Mouse (Mus musculus): ENCODE measurements around the gene Gm20388. TPM values are rescaled to one million over a fixed set of nuclear protein-coding genes. Genes with fewer than 3 reads are reported as not detected.

The Gm20388 gene
- total RNA-seq, 4 experiments from 2014 or later, result 0.17 to 15.1 (median 6.6) TPM

- no peak for DNase-seq (ENCODE audit: low spot score in 2 of 2)
These were observed 3977.3 kb downstream of the Gm20388 start for GRCm38 (mm10) chr8:123887956-123888355.

GRCm38 (mm10) chr8:123889797-123890196 is 3979.2 kb downstream of the Gm20388 start:
- DNase-seq (ENCODE audit: low spot score in 2 of 2), result no peak

GRCm38 (mm10) chr8:123891271-123891670 is 3980.6 kb downstream of the Gm20388 start:
- no peak for DNase-seq (ENCODE audit: low spot score in 2 of 2)

DNA sequence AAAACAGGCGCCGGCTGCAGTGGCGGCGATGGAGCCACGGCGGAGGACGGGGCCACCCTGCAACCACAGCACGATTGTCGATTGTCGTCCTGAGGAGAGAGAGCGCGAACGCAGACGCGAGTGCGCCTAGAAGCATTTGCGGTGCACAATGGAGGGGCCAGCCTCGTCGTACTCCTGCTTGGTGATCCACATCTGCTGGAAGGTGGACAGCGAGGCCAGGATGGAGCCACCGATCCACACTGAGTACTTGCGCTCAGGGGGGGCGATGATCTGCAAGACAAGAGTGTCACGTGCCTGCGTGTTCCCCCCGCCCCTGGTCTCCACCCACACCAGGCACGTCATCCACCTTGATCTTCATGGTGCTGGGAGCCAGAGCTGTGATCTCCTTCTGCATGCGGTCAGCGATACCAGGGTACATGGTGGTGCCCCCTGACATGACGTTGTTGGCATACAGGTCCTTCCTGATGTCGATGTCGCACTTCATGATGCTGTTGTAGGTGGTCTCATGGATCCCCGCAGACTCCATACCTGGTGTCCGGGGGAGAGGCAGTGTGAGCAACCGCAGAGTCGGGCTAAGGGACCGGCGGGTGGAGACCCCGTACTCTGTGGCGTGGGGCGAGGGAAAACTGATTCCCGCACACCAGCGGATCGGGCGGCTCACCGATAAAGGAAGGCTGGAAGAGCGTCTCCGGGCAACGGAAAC is 3981.4 kb downstream of the Gm20388 start:
- peak; percentile 80 to 82 for DNase-seq (ENCODE audit: low spot score in 2 of 2)

GRCm38 (mm10) chr8:123892586-123893155 is 3982.0 kb downstream of the Gm20388 start:
- DNase-seq (ENCODE audit: low spot score in 2 of 2), result no peak

DNA sequence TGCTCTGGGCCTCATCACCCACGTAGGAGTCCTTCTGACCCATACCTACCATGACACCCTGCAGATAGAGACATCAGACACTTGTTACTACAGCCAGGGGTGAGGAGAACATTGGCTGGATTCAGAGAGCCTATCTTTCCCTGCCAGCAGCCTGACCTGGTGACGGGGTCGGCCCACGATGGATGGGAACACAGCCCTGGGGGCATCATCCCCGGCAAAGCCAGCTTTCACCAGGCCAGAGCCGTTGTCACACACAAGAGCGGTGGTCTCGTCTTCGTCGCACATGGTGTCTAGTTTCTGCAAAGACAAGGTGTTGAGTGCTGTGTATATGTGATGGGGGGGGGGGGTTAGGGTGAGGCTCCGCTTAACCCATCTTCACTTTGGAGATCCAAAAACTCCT is 3982.8 kb downstream of the Gm20388 start:
- DNase-seq (ENCODE audit: low spot score in 2 of 2), result no peak

- DNase-seq (ENCODE audit: low spot score in 2 of 2), result no peak
These were observed 3984.0 kb downstream of the Gm20388 start, which contains the start of gene Acta1 for GRCm38 (mm10) chr8:123894502-123895097. TSS of gene Acta1 (minus strand) at chr8:123894751.

DNA sequence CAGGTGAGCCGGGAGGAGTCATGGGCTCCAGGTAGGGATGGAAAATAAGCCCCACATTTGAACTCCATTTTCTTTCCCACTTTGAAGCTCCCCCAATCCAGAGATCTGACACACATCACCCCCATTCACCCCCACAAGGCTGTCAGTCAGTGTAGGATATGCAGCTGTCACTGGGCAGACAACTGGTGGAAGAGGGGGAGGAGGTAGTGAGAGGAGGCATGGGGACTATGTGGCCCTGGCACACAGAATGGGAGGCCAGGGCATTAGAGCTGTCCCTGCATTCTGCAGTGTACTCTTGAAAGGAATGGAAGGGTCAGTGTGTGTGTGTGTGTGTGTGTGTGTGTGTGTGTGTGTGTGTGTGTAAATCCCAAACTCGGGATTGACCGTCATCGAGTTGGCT is 3984.6 kb downstream of the Gm20388 start:
- no peak for DNase-seq (ENCODE audit: low spot score in 2 of 2)

GRCm38 (mm10) chr8:123895680-123896365 is 3985.2 kb downstream of the Gm20388 start:
- no peak for DNase-seq (ENCODE audit: low spot score in 2 of 2)

DNA sequence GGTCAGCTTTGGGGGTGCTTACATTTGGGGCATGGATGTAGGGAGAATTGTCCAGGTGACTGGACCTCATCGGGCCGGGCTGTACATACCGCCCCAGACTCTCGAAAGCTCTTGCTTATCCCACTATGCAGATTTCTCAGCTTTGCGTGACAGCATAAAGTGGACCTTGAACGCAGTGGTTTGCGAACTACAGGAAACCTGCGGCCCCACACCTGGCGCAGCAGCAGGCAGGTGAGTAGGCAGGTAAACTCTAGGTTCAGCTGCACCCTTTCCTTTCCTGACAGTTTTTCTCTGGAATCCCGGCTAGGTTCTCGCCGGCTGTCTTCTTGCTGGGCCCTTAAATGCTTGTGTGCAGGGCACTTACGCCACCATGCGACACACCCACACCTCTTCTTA is 3985.7 kb downstream of the Gm20388 start:
- DNase-seq (ENCODE audit: low spot score in 2 of 2), result no peak

- no peak for DNase-seq (ENCODE audit: low spot score in 2 of 2)
These were observed 3986.1 kb downstream of the Gm20388 start for GRCm38 (mm10) chr8:123896774-123897173.

DNA sequence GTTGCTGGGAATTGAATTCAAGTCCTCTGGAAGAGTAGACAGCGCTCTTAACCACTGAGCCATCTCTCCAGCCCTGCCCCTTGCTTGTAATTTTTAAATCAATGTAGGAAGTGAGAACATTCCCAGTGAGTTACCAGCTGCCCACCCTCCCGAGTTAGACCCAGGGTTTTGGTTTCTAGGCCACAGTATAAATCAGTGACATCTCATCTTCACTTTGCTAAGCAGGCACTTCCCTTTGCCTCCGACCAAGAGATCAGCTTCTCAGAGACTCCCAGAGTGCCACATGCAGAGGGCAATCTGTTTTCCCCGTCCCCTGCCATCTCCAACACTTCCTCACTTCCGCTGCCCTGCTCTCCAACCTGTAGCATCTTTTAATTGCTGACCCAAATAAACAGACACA is 3987.9 kb downstream of the Gm20388 start:
- DNase-seq (ENCODE audit: low spot score in 2 of 2), result no peak

DNA sequence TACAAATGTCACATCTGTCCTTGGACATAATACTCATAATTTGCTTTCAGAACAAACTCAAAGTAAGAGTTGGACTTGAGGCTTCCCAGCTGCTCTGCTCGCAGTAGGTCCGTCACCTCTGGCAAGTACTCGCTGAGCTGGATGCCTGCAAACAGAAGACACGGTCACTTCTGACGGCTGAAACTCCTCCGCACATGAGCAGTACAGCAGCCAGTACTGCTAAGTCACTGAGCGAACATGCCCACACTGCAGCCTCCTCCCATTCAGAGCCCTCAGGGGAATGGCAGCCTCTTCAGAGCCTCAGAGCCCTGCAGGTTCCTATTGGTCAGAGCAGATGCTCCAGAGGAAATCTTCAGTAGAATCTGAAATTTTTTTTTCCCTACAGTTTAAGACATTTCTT is 3988.7 kb downstream of the Gm20388 start:
- DNase-seq (ENCODE audit: low spot score in 2 of 2), result no peak

DNA sequence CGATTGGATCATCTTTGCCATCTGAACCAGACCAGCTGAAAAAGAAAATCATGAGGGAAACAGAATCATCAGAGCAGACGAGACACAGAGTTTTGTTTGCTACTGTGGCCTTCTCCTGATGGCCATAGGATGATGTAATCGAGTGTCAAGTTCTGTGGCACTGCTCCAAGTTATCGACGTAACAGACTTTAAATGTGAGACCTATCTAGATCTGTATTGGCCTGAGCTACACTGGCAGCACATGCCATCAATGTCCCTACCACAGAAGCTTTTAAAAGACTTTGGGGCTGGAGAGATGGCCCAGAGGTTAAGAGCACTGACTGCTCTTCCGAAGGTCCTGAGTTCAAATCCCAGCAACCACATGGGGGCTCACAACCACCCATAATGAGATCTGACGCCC is 3992.0 kb downstream of the Gm20388 start:
- DNase-seq (ENCODE audit: low spot score in 2 of 2), result no peak

- DNase-seq (ENCODE audit: low spot score in 2 of 2), result no peak
These were observed 3997.0 kb downstream of the Gm20388 start for GRCm38 (mm10) chr8:123907604-123908003.

DNA sequence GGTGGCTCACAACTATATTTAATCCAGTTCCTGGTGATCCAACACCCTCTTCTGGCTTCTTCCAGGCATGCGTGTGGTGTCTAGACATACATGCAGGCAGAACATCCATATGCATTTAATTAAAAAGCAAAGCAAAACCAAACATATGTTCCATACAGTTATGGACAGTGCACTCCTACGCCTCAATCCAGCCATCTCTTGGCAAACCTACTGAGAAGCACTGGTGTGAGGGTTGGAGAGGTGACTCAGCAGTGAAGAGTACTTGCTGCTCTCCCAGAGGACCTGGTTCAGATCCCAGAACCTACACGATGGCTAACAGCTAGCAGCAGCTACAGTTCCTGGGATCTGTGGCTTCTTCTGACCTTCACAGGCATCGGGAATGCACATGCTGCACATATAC is 4001.6 kb downstream of the Gm20388 start:
- no peak for DNase-seq (ENCODE audit: low spot score in 2 of 2)

DNA sequence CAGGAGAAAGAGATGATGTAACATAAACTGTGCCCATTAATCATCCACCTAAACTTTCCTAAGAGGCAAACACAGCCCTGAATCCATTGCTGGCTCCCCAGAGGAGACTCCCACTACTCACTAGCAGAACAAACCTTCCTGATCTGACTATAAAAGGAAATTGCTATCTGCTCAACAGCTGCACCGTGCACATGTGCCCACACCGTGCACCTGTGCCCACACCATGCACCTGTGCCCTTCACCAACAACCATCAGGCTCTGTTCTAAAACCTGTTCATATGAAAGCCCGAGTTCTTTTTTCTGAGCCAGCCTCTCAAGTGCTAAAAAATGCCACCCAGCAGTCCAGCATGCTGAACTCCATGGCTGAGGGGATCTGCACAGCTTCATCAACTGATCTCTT is 4004.0 kb downstream of the Gm20388 start:
- DNase-seq (ENCODE audit: low spot score in 2 of 2), result no peak

- DNase-seq (ENCODE audit: low spot score in 2 of 2), result peak; percentile 82 to 84
These were observed 4014.1 kb downstream of the Gm20388 start for GRCm38 (mm10) chr8:123924719-123925118.

DNA sequence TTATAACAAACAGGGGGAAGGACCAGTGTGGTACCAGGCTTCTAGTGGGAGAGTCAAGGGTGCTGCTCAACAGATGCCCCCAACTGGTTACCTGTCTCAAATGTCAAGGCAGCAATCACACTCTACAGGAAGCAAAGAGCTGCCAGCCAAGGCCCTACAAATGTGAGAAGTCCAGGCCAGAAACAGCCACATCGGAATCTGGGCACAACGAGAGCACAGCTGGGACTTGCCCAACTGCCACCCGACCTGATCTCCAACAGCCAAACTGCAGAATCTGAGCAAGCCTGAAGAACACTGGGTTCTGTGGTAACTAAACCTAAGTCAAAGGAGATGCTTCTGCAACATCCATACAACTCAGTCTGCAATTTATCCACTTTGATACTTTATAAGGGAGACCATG is 4015.0 kb downstream of the Gm20388 start:
- DNase-seq (ENCODE audit: low spot score in 2 of 2), result no peak

GRCm38 (mm10) chr8:123929026-123929425 is 4018.4 kb downstream of the Gm20388 start:
- DNase-seq (ENCODE audit: low spot score in 2 of 2), result no peak

- DNase-seq (ENCODE audit: low spot score in 2 of 2), result peak; percentile 98 to 100
These were observed 4038.5 kb downstream of the Gm20388 start, which contains the start of gene Nup133 for GRCm38 (mm10) chr8:123948942-123949685. TSS of gene Nup133 (minus strand) at chr8:123949265.

DNA sequence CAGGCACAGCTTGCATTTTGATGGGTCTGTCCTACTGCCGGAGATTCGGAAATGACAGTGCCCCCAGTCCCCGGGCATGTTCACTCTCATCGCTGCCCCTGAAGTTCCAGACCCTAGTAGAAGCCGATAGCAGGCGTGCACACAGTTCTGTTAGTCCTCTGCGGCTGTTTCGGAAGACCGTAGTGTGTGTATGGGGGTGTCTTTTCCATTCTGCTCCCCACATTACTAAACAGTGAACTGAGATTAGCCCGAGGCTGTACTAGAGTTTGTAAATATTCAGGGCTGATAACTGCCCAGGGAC is 4039.0 kb downstream of the Gm20388 start:
- no peak for DNase-seq (ENCODE audit: low spot score in 2 of 2)
